Mouse (Mus musculus) kidney, postnatal 14 days (tissue): ENCODE measurements at regions not wholly inside any gene's neighbourhood (a gene's known extent, or its start where the extent isn't known, plus 50 kb on each side); places are given as distances from the start of the nearest gene placed in this dataset.
A peak's percentile ranks its signal among the peaks of the same experiment; 100 is the strongest.

Experiments
- DNase-seq: peaks from one replicate; pipeline ENCODE4 v3.0.0; 2022; ENCODE audit warnings: mixed read lengths

DNA sequence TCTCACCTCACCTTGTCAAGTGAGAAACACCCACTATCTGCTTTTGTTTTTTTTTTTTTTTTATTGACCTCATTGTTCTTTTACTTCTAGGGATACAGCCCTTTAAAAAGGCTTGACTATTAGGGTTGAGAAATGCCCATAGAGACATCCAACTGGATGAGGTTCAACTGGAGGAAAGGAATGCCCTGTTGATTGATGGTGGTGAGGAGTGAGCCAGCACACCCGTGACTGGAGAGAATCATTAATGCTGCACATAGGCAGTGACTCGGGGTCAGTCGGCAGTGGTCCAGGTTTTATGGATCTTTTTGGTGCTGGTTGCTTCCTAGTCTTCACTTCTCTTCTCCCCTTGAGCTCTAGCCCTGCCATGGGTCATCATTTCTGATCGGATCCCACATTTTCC is 82.9 kb upstream of the Cryz start:
- no peak for DNase-seq

DNA sequence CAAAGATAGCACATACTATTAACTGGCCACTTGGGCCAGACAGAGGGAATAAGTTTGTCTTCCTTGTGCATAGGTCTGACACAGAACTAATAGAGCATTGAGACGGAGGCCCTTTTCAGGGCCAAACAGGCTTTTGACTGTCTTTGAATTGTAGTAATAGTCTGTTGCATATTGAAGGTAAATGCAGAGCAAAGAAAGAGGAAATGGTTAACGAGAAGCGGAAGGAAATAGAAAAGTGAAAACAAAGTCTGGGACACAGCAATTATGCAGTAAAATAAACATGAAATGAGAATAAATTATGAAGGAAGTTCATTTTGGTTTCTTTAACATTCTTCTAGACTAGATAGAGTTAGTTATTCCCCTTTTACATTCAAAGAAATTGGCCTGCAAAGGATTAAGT is 86.4 kb upstream of the Cryz start:
- no peak for DNase-seq

DNA sequence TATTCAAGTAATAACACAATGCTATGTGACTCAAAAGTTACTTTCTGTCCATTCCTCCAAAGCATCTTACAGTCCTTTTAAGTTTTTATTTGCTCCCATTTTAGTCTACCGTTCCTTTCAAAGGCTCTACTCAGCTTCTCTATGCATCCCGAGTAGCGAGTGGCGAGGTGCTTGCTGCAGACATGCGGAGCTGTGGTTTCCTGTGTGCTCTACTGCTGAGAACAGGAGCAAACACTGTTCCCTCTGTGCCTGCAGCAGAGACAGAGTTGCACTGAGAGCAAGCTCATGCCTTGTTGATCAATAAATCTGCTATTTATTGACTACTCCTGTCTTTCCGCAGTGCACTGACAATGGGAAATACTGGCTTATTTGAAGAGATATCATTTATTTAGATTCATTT is 87.1 kb upstream of the Cryz start:
- no peak for DNase-seq

DNA sequence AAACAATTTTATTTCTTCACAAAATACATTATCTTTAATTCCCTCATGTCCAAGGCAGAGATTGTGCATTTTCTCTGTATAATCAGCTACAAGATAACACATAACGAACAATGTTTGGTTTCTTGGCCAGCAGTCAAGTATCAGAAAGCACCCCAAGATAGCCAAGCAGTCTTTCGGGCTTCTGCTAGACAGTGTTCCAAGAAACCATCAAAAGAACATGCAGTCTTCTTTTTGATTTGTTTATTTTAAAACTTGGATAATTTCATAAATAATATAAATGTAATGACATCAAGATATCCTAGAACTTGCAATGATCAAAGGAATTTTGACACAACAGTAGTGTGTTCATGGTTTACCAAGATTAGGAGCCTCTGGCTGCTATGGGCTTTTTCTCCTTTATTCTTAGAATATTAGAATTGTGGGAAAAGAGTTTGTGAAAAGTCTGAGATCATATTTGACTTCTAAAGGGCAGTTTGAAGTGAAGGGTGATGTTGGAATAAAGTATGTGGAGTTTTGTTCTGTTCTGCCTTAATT is 103.1 kb upstream of the Cryz start:
- no peak for DNase-seq

DNA sequence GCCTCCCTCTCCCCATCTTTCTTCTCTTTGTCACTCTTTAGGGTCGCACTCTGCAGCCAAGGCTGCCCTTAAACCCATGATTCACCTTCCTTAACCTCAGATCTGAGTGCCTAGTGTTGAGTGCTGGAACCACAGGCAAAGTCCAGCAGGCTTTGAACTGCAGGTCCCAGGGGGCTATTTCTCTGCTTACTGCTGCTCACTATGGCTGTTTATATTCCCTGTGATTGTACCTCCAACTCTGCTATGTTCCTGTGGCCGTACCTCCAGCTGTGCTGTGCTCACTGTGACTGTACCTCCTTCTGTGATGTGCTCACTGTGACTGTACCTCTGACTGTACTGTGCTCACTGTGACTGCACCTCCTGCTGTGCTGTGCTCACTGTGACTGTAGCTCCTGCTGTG is 124.1 kb upstream of the Cryz start:
- DNase-seq = no peak

DNA sequence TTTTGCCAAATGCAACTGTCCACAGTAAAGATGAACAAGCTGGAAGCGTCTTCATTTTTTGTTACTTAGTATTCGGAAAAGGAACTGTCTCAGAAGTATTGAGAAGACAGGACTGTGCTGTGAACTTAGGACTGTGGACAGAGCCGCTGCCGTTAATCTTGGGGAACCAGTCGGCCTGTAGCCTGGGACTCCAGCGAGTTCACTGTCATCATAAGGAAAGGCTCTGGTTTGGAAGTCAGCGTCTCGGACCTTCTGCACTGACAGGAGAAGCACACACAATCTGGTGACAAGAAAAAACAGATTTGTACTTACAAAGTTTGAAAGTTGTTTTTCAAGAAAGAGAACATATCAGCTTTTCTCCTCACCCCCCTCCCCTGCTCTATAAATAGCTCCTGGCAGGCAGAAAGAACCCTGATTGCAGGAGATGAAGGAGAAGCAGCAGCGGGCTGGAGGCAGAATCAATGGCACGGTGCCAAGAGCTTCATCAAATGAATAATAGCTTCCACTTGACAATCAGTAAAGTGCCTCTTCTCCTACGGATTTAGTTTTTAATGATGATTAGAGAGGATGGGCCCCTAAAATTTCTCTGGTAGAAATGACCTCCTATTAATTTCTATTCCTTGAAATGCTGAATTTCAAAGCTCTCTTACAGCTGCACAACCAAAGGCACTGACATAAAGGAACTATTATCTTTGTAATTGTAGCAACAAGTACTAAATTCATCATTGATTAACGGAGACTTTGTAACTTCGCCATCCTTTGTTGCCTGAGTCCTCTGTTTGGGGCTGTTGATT is 128.7 kb upstream of the Cryz start:
- DNase-seq = peak; percentile 32

DNA sequence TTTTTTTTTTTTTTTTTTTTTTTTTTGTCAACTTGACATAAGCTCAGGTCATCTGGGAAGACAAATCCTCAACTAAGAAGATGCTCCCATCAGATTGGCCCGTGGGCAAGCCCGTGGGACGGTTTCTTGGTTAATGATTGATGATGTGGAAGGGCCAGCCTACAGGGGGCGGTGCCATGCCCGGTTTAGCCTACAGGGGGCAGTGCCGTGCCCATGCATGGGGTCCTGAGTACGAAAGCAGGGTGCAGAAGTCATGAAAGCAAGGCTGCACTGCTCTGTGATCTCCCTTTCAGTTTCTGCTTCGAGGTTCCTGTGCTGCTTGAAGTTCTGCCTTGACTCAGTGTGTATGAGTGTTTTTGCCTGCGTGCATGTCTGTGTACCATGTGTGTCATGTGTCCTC is 127.7 kb upstream of the Lhx8 start:
- no peak for DNase-seq

DNA sequence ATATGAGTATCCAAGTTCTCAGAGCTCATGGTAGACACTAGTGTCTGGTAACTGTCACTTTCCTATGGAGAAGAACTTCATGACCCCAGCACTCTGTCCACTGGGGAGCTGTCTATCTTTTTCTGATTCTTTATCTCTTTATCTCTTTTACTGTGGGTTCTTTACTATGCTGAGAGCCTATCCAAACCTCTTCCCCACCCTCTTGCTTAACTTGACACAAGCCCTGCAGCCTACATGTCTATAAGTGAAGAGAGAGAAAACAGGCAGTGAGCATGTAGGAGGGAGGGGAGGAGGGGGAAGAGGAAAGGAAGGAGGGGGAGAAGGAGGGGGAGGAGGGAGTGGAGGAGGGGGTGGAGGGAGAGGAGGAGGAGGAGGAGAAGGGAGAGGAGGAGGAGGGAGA is 122.6 kb upstream of the Lhx8 start:
- DNase-seq = no peak

DNA sequence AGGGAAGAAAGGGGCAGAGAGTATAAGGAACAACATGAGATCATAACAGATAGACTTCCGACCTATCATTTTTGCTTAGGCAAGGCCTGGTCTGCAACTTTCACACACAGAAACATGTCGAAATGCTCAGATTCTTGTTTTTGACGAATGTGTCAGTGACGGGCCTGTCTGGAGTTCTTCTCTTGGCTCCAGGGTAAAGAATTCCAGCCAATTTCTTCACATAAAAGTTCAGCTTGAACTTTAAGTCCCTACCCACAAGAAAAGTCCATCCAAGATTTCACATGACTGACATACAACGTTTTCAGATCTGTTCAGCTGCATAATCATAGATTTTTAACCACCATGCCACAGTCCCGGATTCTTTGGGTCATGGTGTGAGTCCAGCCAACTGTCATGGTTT is 122.1 kb upstream of the Lhx8 start:
- DNase-seq = no peak

DNA sequence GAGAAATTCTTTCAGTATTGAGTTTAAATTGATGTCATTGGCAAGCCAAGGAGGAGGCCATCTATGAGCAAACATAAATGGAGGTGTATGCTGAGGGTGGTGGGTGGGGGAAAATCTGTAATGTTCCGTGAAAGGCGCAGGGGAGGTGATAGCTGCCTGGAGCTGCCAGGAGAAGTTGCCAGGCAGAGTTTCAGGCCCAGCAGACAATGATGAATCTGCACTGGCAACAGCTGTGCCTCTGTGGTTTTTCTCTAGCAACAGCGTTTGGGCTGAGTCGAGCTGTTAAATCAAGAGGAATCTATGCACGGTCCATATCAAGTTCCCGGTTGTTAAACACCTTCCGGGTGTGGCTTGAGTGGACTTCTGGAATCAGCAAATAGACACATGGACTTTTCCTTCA is 120.7 kb upstream of the Lhx8 start:
- DNase-seq = no peak

DNA sequence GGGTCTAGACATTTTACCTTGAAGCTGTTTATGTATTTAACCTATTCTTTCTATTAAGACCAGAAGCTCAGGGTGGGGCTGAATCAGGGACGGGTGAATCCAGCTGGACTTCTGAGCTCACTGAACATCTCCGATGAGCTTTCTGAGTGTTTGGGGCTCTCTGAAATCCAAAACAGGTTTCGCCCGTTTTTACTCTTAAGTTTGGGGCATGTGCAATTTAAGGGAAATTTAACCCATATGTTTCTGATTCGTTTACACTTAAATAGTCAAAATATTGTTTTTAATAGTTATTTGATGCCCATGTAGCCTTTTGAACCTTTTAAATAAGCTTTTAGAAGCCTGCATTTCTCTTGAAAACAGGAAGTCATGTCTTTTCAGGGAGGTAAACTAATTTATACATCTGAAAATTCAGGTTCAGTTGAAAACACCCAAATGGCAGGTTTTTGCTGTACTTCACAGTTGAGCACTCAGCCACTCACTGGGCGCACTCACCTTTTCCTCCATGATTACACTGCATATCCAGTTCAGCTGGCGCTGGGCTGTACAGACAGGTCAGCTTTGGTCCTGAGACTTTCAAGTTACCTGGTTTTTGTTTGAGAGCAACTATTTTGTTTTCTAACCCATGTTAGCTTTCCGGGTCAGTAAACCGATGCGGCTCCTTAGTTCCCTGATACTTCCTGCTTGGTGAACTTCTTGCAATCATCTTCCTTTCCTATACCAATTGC is 113.1 kb upstream of the Lhx8 start:
- no peak for DNase-seq

DNA sequence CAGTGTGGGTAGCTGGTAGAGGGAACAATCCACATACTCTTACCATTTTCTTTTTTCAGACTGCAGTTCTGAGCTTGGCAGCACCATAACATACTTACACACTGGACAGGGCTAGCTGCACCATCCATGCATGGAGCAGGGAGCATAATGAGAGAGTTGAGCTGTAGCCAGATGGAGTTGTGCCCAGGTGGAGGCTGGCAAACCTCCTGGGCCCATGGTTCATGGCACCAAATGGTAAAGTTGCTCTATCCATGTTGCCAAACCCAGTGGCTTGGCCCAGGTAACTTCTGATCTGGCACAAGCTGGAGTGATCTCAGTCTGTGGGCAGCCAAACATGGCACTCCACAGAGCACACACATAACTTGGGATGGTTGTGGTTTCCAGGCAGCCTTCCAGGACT is 111.0 kb upstream of the Lhx8 start:
- no peak for DNase-seq

DNA sequence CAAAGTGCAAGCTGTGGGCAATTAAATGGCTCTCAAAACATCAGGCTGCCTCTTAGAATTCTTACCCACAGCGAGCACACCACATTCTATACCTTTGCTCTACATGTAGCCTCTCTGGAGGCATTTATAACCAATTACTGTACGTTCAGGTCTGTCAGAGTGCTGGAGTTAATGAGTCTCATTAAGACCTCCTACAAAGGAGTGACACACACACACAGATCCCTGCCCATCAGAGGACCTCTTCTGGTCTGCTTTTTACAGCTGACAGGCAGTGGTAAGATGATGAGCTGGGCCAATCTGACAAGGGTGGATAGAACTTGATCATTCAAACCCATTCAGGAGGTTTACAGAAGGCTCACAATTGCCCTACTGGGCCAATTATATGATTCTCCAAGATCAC is 110.4 kb upstream of the Lhx8 start:
- DNase-seq = no peak

DNA sequence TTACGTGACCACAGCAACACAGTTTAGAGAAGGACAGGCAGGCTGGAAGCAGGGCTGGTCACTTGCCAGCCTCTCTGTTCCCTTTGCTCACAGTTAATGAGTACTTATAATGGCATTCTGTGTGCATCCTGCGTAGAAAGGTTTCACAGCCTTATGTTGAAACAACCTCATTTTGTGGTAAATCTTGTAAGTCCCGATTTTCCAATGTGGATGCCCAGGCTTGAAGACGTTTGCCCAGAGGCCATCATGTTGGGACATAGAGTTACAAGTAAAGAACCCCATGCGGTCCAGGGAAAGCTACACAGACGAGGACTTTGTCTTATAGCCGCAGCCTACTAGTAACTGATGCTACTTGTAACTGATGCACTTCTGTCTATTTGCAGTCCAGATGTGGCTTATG is 100.4 kb upstream of the Lhx8 start:
- DNase-seq = no peak

DNA sequence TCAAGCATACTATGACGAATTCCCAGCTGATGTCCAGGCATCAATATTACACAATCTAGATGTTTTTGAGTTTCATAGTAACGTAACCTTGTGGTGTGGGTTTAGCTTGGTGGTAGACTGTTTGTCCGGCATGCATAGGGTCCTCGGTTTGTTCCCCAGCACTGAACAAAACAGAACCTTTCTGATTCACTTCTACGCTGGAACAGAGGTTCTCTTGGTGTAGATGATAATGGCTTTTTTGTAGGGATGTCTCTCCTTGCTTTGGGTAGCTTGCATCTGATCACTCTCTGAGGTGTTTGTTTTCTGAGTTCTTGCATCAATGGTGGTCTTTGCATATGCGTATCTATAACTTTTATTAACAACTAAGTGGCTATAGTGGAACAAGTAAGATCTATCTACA is 99.2 kb upstream of the Lhx8 start:
- DNase-seq = no peak

DNA sequence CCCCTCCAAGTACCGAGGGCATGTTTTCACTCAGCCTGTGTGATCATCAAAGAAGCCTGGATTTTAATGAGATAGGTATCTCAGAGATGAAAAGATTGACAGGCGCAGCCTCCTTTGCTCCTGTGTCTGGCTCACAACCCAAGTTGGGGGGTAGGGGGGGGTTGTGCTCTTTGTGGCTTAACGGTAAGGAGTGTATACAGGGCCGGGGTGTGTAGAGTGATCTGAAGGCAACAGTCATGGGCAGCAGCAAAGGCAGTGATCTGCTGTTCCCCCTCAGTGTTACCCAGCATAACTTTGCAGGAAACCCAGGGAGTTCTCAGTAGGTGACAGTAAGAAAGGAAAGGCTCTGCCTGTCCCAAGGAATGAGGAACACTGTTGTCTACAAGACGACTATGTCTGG is 94.1 kb upstream of the Lhx8 start:
- DNase-seq = no peak

DNA sequence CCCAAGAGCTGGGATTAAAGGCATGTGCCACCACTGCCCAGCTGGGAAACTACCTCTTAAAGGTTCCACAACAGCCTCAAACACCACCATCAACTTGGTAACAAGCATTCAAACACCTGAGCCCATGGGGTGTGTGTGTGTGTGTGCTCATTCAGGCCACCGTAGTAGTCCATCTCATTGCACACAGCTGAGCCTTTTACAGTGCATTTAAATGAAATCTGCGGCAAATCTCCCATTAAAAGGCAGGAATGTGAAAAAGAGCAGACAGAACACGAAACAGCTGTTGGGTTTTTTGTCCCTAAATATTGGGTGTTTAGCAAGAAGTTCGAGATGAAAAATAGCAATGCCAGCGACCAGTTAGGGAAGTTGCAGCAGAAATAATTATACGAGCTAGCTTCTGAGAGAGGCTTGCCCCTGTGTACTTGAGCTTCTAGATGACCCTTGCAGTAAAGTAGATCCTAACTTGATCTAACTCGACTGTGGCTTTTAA is 91.0 kb upstream of the Lhx8 start:
- DNase-seq = peak; percentile 22

DNA sequence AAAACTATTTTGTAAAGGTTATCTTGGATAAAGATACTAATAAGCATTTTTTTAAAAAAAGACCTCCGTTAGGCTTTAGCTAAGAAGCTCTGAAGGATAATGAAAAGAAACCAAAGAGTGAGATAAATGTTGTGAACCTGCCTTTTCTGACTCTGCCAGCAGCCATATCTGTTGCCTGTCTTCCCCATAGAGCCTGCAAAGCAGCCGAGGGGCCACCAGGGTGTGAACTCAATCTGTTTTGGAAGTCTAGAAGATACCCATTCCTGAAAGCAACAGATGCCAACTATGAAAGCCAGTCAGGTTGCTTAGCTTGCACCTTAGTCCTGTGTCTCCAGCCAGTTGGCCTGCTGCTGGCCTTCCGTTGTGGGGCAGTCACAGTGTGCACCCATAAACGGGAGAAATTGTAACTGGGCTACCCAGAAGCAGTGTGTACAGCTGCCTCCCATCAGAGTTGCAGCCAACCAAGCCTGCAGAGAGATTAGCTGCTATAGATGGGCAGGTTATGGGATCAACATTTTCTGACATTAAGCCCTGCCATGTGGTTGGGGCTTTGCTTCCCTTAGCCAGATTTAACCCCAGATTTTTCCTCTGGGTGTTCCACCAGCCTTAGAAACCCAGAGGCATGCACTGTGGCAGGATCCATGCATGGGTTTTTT is 87.8 kb upstream of the Lhx8 start:
- DNase-seq = no peak

DNA sequence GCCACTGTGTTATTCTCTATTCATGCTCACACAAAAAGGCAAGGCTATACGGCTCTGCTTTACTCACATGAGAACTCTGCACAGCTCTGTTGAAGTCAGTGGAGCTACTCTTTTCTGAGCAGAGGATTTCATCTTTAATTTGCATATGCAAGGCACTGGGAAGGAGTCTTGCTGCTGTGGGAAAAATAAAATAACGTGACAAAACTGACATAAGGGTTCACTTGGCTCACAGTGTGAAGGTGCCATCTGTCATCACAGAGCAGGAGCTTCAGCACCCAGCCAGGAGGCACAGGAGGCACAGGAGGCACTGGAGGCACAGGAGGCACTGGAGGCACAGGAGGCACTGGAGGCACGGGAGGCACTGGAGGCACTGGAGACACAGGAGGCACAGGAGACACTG is 83.9 kb upstream of the Lhx8 start:
- no peak for DNase-seq

DNA sequence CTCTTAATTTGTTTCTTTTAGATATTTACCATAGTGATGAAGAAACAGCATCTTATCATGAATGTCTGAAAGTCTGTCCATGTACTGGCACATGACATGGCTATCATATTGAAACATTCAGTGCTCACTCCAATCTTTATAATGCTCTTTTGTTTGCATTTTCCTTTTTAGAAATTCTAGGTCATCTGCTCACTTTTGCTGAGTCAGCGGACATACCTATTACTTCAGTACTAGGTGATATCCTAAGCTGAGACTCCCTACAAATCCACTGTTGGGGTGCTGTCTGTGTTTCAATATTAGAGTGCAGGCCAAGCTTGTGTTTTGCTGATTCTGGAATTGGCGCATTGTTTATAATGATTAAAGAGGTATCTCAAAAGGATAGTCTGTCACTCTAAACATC is 79.8 kb upstream of the Lhx8 start:
- no peak for DNase-seq

DNA sequence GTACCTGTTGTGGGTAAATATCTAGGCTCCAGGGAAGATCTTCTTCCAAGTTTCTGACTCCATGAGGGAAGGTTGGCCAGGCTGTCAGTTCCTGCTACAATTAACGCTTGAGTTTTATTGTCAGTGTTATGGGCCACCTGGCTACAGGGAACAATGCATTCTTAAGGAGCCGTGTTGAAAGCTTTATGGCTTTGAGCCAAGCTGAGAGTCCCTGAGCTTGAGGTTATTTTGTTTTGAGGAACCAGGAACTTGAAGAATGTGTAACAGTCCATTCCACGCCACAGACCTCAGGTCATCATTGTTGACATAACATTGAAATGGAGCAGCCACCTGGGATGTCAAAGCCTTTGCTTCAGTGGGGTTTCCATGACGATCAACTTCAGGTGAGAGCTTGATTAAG is 71.6 kb upstream of the Lhx8 start:
- no peak for DNase-seq

DNA sequence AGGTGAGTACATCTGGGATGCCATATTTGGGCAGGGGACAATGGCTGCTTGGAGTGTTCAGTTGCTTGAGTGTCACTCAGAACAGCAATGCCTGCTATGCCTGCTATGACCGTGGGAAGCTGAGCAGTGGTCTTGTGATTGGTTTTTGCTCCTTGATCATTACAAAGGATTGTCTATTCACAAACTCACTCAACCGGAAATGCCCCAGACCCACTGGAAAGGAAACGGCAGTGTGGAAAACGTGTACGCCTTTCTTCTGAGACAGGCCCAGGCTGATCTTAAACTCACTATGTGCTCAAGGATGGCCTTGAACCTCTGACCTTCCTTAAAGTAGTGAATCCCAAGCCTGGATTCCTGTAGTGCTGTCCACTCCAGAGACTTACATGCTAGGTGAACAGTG is 63.2 kb upstream of the Lhx8 start:
- DNase-seq = no peak

DNA sequence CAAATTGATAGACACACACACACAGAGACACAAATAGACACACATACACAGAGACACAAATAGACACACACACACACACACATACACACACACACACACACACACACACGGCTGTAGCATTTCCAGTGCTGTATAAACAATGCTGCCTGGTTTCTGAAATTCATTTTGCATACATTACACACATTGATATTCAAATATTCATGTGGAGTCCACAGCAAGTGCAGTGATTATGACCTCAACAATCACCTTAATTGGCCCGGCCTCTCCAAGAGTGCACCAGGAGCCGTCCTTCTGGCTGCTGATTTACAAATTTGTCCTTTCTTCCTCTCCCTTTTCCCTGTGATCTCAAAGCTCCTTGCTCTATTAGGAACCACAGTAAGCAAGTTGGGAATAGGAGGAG is 61.2 kb upstream of the Lhx8 start:
- DNase-seq = no peak

DNA sequence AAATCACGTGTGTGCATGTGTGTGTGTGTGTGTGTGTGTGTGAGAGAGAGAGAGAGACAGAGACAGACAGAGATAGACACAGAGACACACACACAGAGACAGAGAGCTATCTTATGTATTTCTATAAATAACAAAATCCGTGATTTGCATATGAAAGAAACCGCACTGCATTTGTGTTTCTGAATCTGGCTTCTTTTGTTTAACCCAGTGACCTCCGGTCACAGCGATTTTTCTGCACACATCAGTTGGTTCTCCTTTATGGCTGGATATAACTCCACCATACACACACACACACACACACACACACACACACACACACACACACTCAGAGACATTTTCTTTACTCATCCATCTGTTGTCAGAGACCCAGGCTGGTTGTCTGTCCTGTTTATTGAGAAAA is 58.2 kb upstream of the Lhx8 start:
- no peak for DNase-seq
